Mouse (Mus musculus) adrenal gland, adult 18-20 months (tissue): ENCODE data around the gene Gm4869. TPM values are rescaled to one million over a fixed set of nuclear protein-coding genes. Genes with fewer than 3 reads are reported as not detected.

ENCODE experiments used
- DNase-seq, 2 experiments: peaks; one replicate each; pipeline ENCODE4 v3.0.0; 2021 to 2022; ENCODE audit warnings: low spot score in 2 of 2
- microRNA-seq, 2 experiments: library from miRNA; unstranded; fragments of <30 nt; microRNA quantifications; one replicate each; pipeline ENCODE4 v1.2.0; 2021; ENCODE audit warnings: borderline number of aligned reads in 2 of 2
- total RNA-seq, 2 experiments: library from RNA; stranded (reverse); gene quantifications; 1 replicate in 1 of 2; 2 replicates in 1 of 2; pipeline ENCODE4 v1.2.3; 2021

Gm4869 gene
- total RNA-seq, 2 experiments from 2014 or later: 0.13 to 0.16 TPM

DNA sequence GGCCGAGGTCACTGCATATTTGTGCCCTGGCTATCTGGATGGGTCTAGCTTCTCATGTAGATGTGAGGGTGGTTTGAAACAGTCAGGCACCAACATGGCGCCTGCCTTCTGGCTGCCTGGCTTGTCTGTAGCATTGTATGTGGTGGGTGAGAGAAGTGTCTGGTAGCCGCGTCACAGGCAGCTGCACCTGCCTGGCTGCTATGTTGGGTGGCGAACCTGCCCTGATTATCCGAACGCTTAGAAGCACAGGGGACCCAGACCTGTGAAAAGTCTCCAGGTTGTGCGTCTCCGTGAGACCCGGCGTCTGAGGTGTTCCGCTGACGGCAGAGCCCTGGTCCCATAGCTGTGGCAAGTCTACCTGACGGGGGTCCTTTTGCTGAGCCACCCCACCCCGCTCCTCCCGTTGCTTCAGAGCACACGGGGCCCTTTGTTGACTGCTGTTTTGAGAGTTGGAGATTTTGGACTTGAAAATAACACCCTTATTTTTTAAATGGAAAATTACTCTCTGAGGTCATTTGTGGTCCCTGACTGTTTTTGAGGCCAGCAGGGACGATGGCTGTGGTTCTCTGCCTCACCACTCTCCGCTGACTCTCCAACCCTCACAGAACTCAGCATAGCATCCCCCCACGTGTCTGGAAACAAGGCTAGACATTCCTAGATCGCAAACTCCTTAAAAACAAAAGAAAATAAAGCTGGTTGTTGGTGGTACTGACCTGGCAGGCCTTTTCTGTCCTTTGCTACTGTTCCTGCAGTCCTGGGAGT lies 71.9 kb downstream of the Gm4869 start:
- DNase-seq: no peak

- DNase-seq: no peak
These were observed 72.4 kb downstream of the Gm4869 start for GRCm38 (mm10) chr5:140517921-140518230.

- no peak for DNase-seq
These were observed 75.8 kb downstream of the Gm4869 start for GRCm38 (mm10) chr5:140521196-140521595.

GRCm38 (mm10) chr5:140526754-140527153 lies 81.3 kb downstream of the Gm4869 start:
- no peak for DNase-seq

DNA sequence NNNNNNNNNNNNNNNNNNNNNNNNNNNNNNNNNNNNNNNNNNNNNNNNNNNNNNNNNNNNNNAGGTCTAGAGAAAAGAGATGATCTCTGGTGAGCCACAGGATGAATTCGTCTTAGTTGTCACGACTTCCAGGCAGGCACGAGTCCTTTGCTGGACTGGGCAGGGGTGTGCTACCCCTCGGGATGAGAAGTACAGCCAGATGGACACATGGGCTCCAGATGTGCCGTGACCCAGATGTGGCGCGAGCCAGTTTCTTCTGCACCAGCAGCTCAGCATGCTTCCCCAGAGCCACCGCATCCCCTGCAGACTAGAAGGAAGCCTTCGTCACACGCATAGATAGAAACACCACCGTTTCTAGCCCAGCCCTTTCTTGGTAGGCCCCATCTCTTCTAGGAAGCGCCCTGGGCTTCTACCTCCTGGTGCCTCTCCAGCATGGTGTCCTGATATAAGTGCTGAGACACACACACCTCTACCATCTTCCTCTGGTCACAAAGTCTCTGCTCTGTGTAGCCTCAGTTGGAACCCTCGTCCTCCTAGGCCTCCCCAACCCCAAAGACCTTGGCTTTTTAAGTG lies 92.8 kb downstream of the Gm4869 start:
- no peak for DNase-seq

DNA sequence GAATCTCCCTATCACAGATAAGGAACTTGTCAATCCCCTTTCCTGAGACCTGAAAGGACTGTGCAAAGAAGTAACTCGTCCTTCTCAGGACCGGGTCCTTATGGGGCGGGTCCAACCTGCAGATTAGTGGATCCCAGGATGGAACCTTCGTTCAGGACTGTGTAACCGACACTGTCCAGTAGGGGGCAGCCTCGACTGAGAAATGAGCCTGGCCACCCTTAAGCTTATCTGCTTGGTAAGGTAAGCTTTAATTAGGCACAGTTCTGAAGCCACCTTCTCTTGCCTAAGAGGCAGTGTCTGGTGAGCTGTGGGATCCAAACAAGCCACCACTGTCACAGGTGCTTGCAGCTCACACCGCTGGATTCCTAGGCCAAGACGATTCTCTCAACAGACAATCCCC lies 94.7 kb downstream of the Gm4869 start:
- peak; percentile 82 to 87 for DNase-seq

GRCm38 (mm10) chr5:140542811-140543575 lies 97.5 kb downstream of the Gm4869 start:
- no peak for DNase-seq

Small RNA genes lying within 50 kb of the gene (microRNA-seq; reads per million reads assigned to microRNA genes)
- gene Mir7038: 0 to 0.47 reads per million in 2 experiments

Other genes starting within 250 kb of the Gm4869 start
- gene Mad1l1, start 124.1 kb upstream of the Gm4869 start, total RNA-seq: 10 to 100 TPM; 11.4 to 12.9 TPM
- 10 to 100 TPM; 13.5 to 17.6 TPM for gene Nudt1, start 124.0 kb upstream of the Gm4869 start, total RNA-seq
- 10 to 100 TPM; 13.3 to 14.8 TPM for gene Mrm2, start 113.7 kb upstream of the Gm4869 start, total RNA-seq
- gene Snx8, start 56.4 kb upstream of the Gm4869 start, total RNA-seq: 10 to 100 TPM; 13.8 to 13.9 TPM
- gene Eif3b, start 26.3 kb upstream of the Gm4869 start, total RNA-seq: 100 to 1,000 TPM; 162 to 184 TPM
- gene Chst12, start 59.9 kb downstream of the Gm4869 start, total RNA-seq: 10 to 100 TPM in 1 of 2 experiments, 1 to 10 TPM in 1; 6.3 to 10.6 TPM
- gene Grifin, start 119.4 kb downstream of the Gm4869 start, total RNA-seq: not detected
- gene Lfng, start 161.7 kb downstream of the Gm4869 start, total RNA-seq: 10 to 100 TPM in 1 of 2 experiments, 1 to 10 TPM in 1; 9.8 to 12.3 TPM
- 10 to 100 TPM; 26.5 to 70.6 TPM for gene Ttyh3, start 203.4 kb downstream of the Gm4869 start, total RNA-seq